Mouse (Mus musculus) megakaryocyte-erythroid progenitor cell, adult 5-6 weeks (primary cell): ENCODE results near the gene Sergef. TPM values are rescaled to one million over a fixed set of nuclear protein-coding genes. Genes with fewer than 3 reads are reported as not detected.
A peak's percentile ranks its signal among the peaks of the same experiment; 100 is the strongest.

Source experiments
- ATAC-seq: replicated peaks from 2 replicates; pipeline ENCODE4 v1.8.0; 2016; ENCODE audit warnings: mild to moderate bottlenecking, inconsistent platforms; ENCODE audit not compliant: severe bottlenecking, poor library complexity, low FRiP score, low TSS enrichment
- total RNA-seq, 2 experiments: library from RNA; stranded (forward) in 1 of 2; stranded (reverse) in 1 of 2; fragments of 200-1000, 215-1000 nt in 1 of 2; fragments of >200 nt in 1 of 2; fragmentation: Nextera tagmentation in 1 of 2; gene quantifications; 2 replicates each; pipeline ENCODE4 v1.2.3; 2014 to 2017

The Sergef gene
- total RNA-seq, 2 experiments from 2014 or later: 8.6 to 9.0 TPM

GRCm38 (mm10) chr7:46623979-46624378 lies 15.6 kb downstream of the Sergef start:
- no peak for ATAC-seq

GRCm38 (mm10) chr7:46618416-46619110 lies 21.0 kb downstream of the Sergef start:
- no peak for ATAC-seq

- no peak for ATAC-seq
Observed at GRCm38 (mm10) chr7:46616429-46617005, 23.1 kb downstream of the Sergef start.

GRCm38 (mm10) chr7:46615256-46615977 lies 24.2 kb downstream of the Sergef start:
- no peak for ATAC-seq

DNA sequence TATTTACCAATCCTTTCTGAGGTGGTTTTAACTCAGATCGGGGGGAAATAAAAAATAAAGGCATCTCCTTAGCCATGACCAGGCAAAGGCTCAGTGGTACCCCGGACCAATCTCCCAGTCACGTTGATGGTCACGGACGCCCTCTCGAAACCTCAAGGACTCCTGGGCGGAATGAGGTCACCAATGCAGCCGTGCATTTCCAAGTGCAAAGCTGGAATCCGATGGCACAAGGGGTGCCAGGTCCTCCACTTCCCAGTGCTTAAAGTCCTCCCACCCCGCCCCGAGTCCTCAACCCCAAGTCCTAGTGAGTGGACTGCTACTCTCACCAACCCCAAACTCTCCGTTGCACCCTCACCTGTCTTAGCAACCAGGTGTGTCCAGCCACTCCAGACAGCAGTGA lies 25.3 kb downstream of the Sergef start:
- ATAC-seq: no peak

DNA sequence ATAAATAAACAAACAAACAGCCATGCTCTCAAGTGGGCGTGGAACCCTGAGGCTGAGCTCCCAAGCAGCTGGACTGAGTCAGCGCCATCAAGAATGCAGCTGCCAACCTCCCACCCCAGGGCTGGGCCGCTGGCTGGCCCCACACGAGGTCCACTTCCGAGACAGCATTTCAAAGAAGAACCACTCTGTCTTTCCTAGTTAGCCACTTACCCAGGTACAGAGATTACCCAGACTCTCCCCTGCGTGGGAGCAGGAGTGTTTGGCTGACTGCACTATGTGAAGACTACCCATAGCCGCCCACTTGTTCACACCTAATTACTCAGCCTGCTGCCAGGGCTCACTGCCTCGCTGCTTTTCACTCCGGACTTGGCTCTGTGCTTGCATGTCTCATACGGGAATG lies 26.5 kb downstream of the Sergef start:
- no peak for ATAC-seq

GRCm38 (mm10) chr7:46612421-46612937 lies 27.1 kb downstream of the Sergef start:
- ATAC-seq: no peak

DNA sequence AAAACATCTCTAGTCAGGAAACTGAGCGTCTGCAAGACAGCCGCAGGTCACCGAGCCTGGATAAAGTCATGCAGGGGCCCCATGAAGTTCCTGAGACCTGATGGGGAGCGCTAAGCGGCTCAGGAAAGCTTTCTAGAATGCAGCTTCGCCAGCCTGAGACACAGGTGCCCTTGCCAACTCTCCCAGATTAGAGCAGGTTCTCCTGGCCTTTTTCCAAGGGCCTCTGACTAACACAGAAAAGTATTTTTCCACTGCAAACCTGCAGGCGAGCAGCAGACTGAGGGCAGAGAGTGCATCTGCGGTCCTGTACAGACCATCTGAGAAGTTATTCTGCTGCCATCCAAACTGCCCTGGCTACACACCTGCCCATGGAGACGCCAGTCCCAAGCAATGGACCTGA lies 27.6 kb downstream of the Sergef start:
- ATAC-seq: no peak

DNA sequence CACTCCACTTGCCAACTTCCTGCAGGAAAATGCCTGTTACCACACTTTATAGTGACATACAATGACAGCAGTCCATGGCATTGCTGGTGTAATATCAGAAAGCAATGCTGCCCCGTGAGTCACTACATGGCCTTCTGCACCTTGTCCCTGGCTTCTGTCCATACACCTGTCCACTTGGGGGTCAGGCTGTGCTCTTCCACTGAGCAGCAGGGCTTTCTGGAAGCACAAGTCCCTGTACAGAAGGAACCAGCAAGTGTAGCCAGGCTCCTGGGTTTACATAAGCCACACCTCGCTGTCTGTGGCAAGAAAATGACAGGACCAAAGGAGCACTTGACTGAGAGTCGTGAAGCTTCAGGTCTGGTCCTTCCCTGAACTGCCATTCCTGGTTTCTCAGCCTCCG lies 30.3 kb downstream of the Sergef start:
- ATAC-seq: no peak

DNA sequence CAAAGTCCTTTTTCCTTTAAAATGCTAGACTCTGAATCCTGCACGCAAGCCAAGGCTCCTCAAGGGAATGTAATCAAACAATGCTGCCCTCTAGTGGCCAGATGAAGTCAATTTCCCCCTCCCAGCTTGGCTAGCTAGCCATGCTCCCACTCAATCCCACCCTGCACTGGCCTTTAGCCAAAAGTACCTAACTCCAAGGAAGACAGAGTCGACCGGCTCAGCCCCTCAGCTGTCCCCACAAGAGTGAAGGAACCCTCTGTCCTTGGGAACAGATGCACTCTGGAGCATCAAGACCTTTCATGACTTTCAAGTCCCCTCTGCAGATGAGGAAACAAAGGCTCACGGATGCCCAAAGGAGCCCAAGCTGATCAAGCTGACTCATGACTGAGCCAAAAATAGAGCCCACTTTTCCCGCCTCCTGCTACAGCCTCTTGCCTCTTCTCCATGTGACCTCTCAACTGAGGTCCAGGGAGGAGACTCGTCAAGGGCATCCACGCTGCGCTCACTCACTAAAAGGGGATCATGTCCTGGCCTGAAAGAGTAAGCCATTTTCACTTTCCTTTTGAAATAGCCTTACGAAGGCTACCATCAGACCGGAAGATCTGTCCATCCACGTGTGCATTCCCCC lies 32.1 kb downstream of the Sergef start:
- ATAC-seq: peak; percentile 72

DNA sequence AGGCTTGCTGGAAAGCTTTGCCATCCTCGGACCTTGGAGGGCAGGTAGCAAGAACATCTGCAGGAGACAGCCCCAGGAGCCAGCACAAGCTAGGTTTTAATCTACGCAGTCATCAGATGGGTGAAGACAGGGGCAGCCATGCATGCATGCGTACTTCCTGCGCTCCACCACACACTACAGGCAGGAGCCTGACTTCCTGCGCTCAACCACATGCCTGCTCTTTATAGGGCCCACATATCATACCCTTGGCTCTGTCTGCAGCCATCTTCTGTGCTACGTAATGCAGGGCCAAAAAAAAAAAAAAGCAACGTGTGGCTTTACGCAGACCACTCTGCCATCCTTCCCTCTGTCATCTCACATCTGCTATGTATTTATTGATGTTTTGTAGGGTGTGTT lies 32.6 kb downstream of the Sergef start:
- peak; percentile 43 for ATAC-seq

DNA sequence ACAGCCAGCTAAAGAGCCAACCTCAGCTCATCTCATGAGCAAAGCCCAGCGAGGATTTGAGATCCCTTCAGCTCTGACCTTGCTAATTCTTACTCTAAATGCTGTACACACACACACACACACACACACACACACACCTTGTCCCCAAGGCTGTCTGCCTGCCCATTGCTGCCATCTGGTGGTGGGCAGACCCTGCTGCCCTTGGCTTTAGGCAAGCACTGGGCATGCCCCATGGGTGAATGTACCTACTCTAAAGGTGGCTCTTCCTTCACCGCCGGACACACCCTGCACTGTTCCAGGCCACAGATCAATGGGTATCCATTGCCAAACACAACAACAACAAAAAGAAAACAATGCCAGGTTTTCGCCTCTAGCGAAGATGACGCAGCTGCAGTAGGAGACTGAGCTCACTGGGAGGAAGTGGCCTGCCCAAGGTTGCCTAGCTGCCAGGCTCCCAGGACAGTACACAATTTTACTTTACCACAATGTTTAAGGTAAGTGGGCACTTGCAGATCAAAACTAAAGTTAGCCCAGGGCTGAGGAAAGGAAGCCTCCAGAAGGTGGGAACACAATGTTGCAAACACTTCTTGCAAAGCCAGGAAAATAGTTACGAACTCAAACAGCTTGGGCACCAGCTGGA lies 33.1 kb downstream of the Sergef start:
- peak; percentile 72 for ATAC-seq

GRCm38 (mm10) chr7:46603051-46603450 lies 36.6 kb downstream of the Sergef start:
- no peak for ATAC-seq

DNA sequence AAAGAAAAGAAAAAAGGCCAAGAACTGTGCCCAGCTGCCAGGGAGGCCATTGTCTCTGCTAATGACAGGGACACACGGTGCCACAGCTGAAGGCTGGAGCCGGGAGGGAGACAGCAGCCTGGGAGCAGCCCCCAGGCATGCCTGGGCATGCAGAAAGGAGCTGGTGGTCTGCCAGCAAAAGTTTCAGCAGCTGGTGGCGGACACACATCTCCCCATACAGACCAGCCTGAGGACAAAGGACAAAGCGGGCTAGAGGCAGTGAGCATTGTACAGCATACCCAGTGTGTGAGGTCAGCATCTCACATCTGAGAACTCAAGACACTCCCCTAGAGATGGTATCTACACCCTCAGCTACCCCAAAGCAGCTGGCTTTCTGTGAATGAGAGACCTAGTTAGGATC lies 37.5 kb downstream of the Sergef start:
- no peak for ATAC-seq

GRCm38 (mm10) chr7:46601097-46601496 lies 38.5 kb downstream of the Sergef start:
- ATAC-seq: no peak

DNA sequence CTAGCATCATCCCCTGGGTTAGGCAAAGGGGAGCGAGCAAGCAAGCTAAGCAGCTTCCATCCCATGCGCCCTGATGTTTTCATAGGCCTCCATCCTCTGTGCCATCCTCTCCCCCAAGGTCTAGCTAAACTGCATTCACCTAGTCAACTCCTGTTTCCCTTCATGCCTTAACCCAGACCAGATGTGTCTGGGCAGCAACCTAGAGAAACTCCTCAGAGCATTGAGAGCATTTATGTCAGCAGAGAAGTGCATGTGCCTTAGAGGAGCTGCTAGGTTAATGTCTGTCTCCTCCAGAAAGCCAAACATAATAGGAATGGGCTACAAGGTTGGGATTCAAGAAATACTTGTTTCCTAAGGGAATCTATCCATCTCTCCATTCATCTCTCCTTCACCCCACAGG lies 42.6 kb downstream of the Sergef start:
- ATAC-seq: no peak

DNA sequence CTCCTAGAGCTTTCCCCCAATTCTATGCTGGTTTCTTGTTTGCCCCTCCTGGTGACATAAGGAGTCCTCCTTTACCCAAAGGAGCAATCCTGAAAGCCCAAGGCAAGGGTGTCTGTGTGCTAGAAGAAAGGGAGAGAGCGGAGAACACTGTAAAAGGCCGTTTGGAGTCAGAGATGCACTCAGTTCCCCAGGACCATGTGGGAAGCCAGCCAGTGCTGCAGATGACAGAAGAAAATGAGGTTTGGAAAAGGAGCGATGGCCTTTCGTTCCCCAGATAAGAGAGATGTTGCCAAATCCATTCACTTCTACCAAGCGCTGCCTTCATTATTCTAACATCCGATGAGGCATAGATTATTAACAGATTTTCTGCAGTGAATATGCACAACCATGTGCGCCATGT lies 48.1 kb downstream of the Sergef start:
- no peak for ATAC-seq

DNA sequence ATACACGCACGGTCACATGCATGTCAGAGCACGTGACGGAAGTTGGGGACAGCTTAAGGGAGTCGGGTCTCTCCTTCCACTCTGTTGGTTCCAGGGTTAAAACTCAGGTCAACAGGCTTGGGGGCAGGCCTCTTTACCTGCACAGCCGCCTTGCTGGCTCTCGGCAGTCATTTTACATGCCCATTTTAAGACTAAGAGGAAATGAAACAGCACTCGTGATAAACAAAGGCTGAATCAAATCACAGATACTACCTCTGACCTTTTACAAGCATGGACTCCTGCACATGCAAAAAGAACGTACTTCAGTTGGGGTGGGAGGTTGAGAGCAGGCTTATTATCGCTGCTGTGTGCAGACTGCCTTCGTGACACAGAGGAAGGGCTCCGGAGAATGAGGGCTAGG lies 50.4 kb downstream of the Sergef start:
- no peak for ATAC-seq

DNA sequence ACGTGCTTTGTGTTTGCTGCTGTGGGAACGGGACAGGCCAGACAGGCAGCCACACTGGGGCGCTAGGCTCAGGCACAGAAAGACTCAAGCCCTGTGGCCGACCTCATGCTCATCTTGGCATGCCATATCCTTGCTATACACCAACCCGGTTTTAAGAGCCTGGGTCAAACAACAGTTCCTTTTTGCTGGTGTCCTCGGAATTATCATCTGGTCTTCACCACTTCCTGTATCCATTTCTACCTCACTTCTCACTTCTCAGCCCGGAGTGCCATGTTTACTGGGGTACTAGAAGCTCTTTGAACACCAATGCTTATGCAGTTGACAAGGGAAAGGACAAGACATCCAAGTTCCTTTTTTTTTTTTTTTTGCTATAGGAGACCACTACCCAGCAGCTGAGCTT lies 51.6 kb downstream of the Sergef start:
- ATAC-seq: no peak

DNA sequence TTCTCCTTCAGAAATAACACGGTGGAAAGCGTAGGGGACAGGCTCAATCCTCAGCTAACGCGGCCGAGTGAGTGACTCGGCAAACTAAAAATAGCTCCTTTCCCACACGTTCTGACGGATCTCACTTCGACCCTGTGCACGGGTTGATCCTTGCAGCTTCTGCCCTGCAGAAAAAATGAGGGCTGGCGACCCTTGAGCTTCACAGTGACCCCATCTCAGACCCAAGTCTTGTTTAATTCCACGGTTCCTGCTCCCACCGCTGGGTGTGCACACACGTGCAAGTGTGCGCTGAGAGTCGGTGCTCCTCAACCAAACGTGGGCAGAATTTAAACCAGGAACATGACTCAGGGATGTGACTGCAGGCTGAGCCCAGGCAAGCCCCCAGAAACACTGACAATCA lies 52.1 kb downstream of the Sergef start:
- ATAC-seq: no peak
